Mouse (Mus musculus): Measurements from ENCODE around the gene Hapln1.

DNA sequence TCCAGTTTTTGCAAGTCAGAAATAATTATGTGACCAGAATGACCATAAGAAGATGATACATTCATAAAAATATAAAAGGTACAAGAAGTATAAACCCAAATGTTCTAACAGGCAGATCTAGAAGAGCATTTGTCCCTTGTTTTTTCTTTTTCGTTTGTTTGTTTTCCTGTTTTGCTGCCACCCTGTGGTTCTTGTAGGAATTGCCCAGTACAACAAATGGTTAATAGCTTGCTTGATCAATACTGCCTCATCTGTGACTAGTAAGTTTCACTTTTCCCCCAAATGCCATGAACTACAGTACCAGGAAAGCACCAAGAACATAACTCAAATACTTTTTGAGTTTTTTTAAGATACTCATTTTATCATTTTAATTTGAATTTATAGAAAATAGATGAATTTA, 11.9 kb downstream of the Hapln1 start:
- TF ChIP-seq POLR2A (IDR thresholded peaks at IDR 0.05; ENCODE audit: borderline replicate concordance, extremely low read depth, insufficient read depth, insufficient read length, poor library complexity, severe bottlenecking) (no peak), CTCF (IDR thresholded peaks at IDR 0.05; ENCODE audit: borderline replicate concordance, extremely low read depth, insufficient read depth, insufficient read length) (peak; percentile 54; the same call in 1 of the 2 replicates)

Data from brain, embryonic 14.5 days (tissue).